Mouse (Mus musculus): Measurements from ENCODE around the gene Sp3.
"Not testable (repeated sequence)": the region's sequence is repeated elsewhere in the genome, so short reads cannot be mapped to it uniquely, and the experiment has no call there.

The Sp3 gene

GRCm38 (mm10) chr2:72988945-72989344 is 8.7 kb upstream of the Sp3 start:
- DNase-seq: not testable (repeated sequence)

DNA sequence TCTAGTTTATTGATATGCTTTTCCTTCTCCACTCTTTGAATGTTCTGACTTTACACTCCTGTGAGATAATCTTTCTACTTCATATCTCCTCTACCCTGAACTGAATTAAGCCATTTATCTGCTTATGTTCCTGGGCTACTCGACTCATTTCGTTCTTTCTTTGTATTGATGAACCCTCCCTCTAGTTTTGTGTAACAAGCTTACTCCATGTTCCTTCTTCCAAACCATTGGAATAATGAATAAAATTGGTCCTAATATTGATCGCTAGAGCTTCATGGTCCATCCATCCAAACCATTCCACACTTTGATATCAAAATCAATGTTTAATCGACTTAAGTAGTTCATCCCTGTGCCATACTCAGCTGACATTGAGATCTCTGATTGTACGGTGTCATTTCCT is 6.4 kb upstream of the Sp3 start, which contains the start of gene Gm11084:
Gene Gm11084 (minus strand): TSS at position 101 of the 400 bp plus-strand sequence.
- no peak for DNase-seq

DNA sequence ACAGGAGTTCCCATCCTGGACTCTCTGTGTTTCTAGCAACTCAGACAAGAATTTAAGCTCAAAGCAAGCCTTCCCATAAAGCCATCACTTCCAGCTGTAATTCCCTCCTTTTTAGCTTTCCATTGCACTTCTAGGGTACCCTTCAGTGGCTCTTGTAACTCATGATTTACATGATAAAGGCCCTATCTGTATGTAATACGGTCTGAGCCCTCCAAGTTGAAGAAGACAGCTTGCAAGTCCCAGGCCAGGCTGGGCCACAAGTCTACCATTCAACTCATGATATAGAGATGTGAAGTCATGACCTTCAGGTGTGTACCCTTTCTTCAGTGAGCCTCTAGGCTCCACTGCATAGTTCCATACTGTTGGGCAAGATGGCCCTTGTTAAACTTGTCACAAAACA is 5.3 kb upstream of the Sp3 start:
- no peak for DNase-seq

DNA sequence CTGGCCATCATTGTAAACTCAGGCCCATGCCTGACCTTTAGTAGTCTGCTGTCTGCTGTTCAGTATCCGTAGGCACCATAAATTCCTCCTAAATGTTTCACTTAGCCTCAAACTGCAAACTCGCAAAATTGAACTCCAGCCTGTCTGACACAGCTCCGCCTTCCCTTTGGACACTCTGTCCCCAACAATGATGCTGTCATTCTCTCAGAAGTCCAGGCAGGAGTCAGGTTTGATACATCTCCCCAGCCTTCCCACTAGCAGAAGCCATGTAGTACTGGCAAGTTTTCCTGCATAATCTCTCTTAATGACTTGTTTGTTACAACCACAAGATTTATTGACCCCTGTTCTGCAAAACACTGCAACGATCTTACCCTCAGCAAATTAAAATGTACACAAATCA is 4.6 kb upstream of the Sp3 start:
- no peak for DNase-seq

GRCm38 (mm10) chr2:72983211-72983610 is 3.0 kb upstream of the Sp3 start:
- DNase-seq: no peak

DNA sequence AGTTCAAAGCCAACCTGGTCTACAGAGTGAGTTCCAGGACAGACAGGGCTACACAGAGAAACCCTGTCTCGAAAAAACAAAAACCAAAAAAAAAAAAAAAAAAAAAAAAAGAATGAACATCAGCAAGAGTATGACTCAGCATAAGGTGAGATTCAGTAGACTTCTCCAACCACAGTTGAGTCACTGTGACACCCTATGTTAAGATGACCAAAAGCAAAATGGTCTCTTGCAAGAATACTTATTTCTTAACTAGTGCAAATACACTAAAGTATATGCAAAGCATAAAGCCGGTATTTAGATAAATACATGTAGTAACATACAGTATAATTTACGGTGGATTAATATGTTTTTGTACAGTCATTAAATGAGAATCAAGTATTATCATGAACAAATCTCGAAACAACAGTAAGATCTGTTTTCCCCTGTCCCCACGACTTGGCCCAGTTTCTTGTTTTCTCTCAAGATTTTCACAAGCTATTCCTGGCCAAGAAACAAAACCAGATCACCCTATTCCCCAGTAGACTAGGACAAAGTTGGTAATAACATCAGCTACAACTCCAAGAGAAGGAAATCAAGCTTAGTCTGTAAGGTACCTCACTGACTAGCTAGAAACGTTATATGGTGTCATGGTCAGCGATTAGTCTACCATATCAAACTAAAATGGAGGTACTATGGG is 2.0 kb upstream of the Sp3 start:
- no peak for DNase-seq

- no peak for DNase-seq
These were observed 1.3 kb upstream of the Sp3 start for GRCm38 (mm10) chr2:72981441-72982109.

GRCm38 (mm10) chr2:72981075-72981420 is 802 bp upstream of the Sp3 start:
- no peak for DNase-seq

DNA sequence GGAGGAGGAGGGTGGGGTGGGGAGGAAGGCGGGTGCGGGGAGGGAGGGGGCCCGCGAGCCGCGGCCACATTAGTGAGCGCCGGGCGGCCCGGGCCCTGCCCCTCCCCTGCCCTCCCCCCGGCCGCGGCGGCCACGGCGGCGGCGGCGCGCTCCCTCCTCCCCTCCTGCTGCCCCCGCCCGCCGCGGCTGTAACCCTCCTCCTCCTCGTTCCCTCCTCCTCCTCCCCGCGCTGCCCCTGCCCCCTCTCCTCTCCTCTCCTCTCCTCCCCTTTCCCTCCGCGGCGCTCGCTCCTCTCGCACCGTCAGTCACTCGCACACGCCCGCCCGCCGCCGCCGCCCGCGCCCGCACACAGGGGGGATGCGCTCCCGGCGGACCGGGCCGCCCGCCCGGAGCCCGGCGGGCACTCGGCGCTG is 581 bp downstream of the Sp3 start:
- peak; percentile 89 for DNase-seq

- peak; percentile 94 for DNase-seq
These were observed 1.2 kb downstream of the Sp3 start for GRCm38 (mm10) chr2:72978901-72979658.

DNA sequence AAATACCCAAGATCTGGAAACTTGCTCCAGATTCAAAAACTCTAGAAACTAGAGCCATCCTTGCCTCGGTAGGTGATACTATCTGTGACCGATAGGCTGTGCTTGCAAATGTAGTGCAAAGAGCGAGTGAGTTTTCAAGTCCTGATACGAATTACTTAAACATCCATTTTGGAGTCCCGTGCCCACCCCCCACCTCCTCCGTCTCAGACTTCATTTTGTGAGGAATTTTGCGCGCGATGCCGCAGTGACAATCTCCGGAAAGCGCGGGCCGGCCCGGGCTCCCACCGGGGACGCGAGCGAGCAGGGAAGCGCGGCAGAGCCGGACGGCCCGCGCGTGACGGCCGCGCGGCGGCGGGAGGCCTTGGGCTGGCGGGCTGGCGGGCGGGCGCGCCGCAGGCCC is 1.8 kb downstream of the Sp3 start:
- peak; percentile 69 for DNase-seq

- DNase-seq: no peak
These were observed 3.0 kb downstream of the Sp3 start for GRCm38 (mm10) chr2:72977272-72977671.

DNA sequence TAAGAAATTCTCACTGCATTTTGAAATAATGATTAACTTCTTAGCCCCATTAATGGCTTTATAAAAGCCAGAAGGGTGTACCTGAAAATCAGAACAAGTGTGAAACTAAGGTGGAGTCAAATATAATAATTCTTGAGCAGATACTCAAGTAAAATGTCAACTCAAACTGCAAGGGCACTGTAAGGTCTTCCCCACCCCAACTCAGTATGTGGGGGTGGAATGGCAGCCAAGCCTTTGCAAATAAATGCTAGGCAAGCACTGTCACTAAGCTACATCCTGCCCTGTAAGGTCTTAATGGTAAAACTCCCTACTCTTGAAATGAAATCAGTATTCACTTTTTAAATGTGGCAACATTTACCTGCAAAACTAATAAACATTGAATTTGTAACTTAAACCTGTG is 4.2 kb downstream of the Sp3 start:
- peak; percentile 25 for DNase-seq

- DNase-seq: no peak
These were observed 9.4 kb downstream of the Sp3 start for GRCm38 (mm10) chr2:72970831-72971230.

DNA sequence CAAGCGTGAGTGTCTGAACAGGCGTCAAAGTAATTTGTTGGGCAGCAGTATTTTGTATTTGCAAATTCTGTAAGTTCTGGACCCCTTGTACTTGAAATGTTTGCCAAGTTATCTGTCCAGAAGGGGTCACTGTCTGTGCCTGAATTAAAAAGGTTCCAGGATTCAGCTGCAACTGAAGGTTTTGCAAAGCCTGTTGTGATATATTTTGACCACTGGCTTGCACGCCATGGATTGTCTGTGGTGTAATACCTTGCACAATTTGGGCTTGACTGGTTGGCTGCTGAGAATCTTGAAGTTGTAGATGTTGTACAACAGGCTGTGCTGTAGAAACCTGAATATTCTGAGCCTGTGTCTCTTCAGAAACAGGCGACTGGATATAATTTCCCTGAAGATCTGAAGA is 9.9 kb downstream of the Sp3 start:
- peak; percentile 40 for DNase-seq

GRCm38 (mm10) chr2:72968536-72968935 is 11.7 kb downstream of the Sp3 start:
- DNase-seq: no peak

DNA sequence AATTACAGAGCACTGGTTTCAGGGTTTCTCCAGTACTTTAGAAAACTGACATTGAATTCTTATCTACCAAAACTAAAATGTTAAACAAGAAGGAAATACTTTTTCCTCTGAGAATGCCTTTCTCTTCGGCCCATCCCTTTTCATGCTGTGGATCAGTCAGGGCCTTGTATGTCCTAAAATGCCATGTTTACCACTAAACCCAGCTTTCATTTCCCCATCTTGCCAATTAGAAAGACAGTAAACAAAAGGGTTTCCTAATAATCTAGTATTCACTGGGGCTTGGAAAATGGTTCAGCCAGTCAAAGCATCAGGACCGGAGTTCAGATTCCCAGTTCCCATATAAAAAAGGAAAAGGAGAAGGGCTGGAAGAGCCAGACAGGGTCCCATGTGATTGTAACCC is 14.8 kb downstream of the Sp3 start:
- DNase-seq: no peak

DNA sequence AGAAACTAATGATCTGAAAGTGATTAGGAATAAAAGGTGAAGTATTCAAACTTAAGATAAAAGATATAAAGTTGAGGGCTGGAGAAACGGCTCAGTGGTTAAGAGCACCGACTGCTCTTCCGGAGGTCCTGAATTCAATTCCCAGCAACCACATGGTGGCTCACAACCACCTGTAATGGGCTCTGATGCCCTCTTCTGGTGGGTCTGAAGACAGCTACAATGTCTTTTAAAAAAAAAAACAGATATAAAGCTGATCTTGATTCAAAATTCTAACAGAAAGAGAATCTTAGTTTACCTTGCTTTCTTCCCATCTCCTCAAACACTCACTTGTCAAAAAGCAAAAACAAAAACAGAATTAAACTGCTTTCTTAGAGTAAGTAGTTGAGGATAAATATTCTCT is 23.8 kb downstream of the Sp3 start:
- no peak for DNase-seq

- DNase-seq: no peak
These were observed 27.3 kb downstream of the Sp3 start for GRCm38 (mm10) chr2:72952979-72953378.

DNA sequence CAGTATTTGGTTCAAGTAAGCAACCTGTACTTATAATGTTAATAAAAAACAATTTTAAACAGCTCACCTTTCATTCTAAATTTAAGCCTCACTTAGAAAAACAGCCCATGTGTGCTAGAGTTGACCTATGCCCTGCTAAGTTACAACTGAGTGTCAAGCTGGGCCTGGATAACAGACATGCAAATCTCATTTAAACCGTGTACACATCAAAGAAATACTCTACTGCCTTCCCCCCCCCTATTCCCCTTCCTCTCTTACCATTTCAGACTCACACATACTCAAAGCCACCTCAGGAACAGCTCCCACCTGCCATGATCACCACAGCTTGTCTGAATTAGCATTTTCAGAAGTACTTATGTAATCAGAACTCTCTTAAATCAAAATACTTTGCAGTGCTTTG is 44.3 kb downstream of the Sp3 start:
- DNase-seq: no peak

- no peak for DNase-seq
These were observed 48.1 kb downstream of the Sp3 start for GRCm38 (mm10) chr2:72932186-72932585.

DNA sequence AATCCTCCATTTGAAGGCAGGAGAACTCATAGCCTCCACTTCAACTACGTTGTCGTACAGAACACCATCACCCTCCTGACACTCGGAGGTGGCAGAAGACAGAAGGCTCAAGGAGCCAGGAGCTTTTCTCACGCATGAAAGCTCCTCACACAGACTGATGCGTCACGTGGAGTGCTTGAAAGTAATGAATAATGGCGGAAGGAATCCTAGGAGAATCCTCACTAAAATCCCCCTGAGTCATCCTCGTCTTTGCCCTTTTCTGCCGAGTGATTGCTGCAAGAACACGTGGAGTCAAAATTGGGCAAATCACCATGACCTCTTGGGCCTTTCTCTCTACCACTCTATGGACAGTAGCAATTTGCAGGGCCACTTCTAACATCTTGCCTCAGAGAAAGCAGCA is 55.3 kb downstream of the Sp3 start:
- no peak for DNase-seq

GRCm38 (mm10) chr2:72916170-72916569 is 64.1 kb downstream of the Sp3 start:
- no peak for DNase-seq

All from lung, postnatal 36 days (tissue).